Mouse (Mus musculus) MEL (cell line): ENCODE results near the gene Rpl35. TPM values are rescaled to one million over a fixed set of nuclear protein-coding genes. Genes with fewer than 3 reads are reported as not detected.

ENCODE experiments used
- DNase-seq: peaks from one replicate; pipeline ENCODE4 v3.0.0; 2011; ENCODE audit warnings: low read depth, low spot score
- H3K27ac ChIP-seq: 2 replicates; pipeline ENCODE4 v1.5.1; 2012; ENCODE audit warnings: low read depth, mild to moderate bottlenecking, control low read depth, low read length, moderate library complexity; ENCODE audit not compliant: control insufficient read depth
- H3K27me3 ChIP-seq, 2 experiments: fragments of 150-350 bp in 1 of 2; sonication (generic) in 1 of 2; 2 replicates each; pipeline ENCODE4 v1.6.1; 2012; ENCODE audit warnings: low read length in 2 of 2, mild to moderate bottlenecking in 2 of 2, improper control_type of control experiment in 1 of 2, moderate library complexity in 1 of 2; ENCODE audit not compliant: insufficient read depth in 2 of 2, control insufficient read depth in 1 of 2
- H3K36me3 ChIP-seq, 2 experiments: 2 replicates each; pipeline ENCODE4 v1.6.1; 2012 to 2014; ENCODE audit warnings: low read length in 2 of 2, improper control_type of control experiment in 1 of 2, inconsistent platforms in 1 of 2, mild to moderate bottlenecking in 1 of 2; ENCODE audit not compliant: insufficient read depth in 2 of 2, control insufficient read depth in 1 of 2
- H3K4me1 ChIP-seq, 2 experiments: fragments of 150-350 bp in 1 of 2; sonication (generic) in 1 of 2; 2 replicates each; pipeline ENCODE4 v1.6.1; 2012; ENCODE audit warnings: low read length in 2 of 2, improper control_type of control experiment in 1 of 2, mild to moderate bottlenecking in 1 of 2; ENCODE audit not compliant: insufficient read depth in 2 of 2, control insufficient read depth in 1 of 2
- H3K4me3 ChIP-seq, 2 experiments: fragments of 150-350 bp in 1 of 2; sonication (generic) in 1 of 2; 2 replicates each; pipeline ENCODE4 v1.5.1; 2012; ENCODE audit warnings: low read depth in 2 of 2, low read length in 2 of 2, mild to moderate bottlenecking in 2 of 2, moderate library complexity in 2 of 2, control low read depth in 1 of 2, improper control_type of control experiment in 1 of 2; ENCODE audit not compliant: control insufficient read depth in 1 of 2, insufficient read depth in 1 of 2
- H3K79me2 ChIP-seq: 2 replicates; pipeline ENCODE4 v1.6.1; 2012; ENCODE audit warnings: mild to moderate bottlenecking, low read length, moderate library complexity; ENCODE audit not compliant: control insufficient read depth, poor library complexity, insufficient read depth
- H3K9ac ChIP-seq: 2 replicates; pipeline ENCODE4 v1.6.1; 2012; ENCODE audit warnings: low read depth, mild to moderate bottlenecking, control low read depth, low read length, moderate library complexity; ENCODE audit not compliant: control insufficient read depth, poor library complexity, severe bottlenecking
- H3K9me3 ChIP-seq: fragments of 150-350 bp; sonication (generic); replicated peaks from 2 replicates; pipeline ENCODE4 v1.6.1; 2012; ENCODE audit warnings: mild to moderate bottlenecking, low read length, improper control_type of control experiment, moderate library complexity; ENCODE audit not compliant: insufficient read depth
- BHLHE40 ChIP-seq: IDR thresholded peaks from 2 replicates; pipeline ENCODE4 v1.6.1; 2012; ENCODE audit warnings: low read depth, mild to moderate bottlenecking, inconsistent platforms, low read length, improper control_type of control experiment, borderline replicate concordance
- CHD1 ChIP-seq: IDR thresholded peaks from 2 replicates; pipeline ENCODE4 v1.6.1; 2012; ENCODE audit warnings: low read depth, mild to moderate bottlenecking, inconsistent platforms, low read length, improper control_type of control experiment
- CTCF ChIP-seq, 3 experiments: IDR thresholded peaks in 2 of 3; conservative IDR thresholded peaks in 1 of 3; 2 replicates each; pipeline ENCODE4 v1.5.1; 2011 to 2012; ENCODE audit warnings: low read length in 3 of 3, low read depth in 2 of 3, mild to moderate bottlenecking in 2 of 3, improper control_type of control experiment in 1 of 3, inconsistent platforms in 1 of 3, mixed read lengths in 1 of 3, moderate library complexity in 1 of 3; ENCODE audit not compliant: control insufficient read depth in 1 of 3, insufficient read depth in 1 of 3, poor library complexity in 1 of 3, severe bottlenecking in 1 of 3
- ELF1 ChIP-seq: IDR thresholded peaks from 2 replicates; pipeline ENCODE4 v1.6.1; 2014; ENCODE audit warnings: low read depth, mild to moderate bottlenecking, inconsistent platforms, low read length, improper control_type of control experiment, moderate library complexity
- ETS1 ChIP-seq: IDR thresholded peaks from 2 replicates; pipeline ENCODE4 v1.6.1; 2012; ENCODE audit warnings: low read depth, mild to moderate bottlenecking, inconsistent platforms, low read length, improper control_type of control experiment, moderate library complexity
- GATA1 ChIP-seq: IDR thresholded peaks from 2 replicates; pipeline ENCODE4 v1.6.1; 2011; ENCODE audit warnings: low read depth, low read length, improper control_type of control experiment
- JUND ChIP-seq: IDR thresholded peaks from 2 replicates; pipeline ENCODE4 v1.6.1; 2011; ENCODE audit warnings: low read depth, mild to moderate bottlenecking, improper control_type of control experiment, low read length
- NELFE ChIP-seq: IDR thresholded peaks from 2 replicates; pipeline ENCODE4 v1.6.1; 2011; ENCODE audit warnings: low read depth, low read length, improper control_type of control experiment
- POLR2AphosphoS2 ChIP-seq: IDR thresholded peaks from 2 replicates; pipeline ENCODE4 v1.6.1; 2011; ENCODE audit warnings: low read length, improper control_type of control experiment
- POLR2AphosphoS5 ChIP-seq: IDR thresholded peaks from 2 replicates; pipeline ENCODE4 v1.6.1; 2012; ENCODE audit warnings: low read depth, borderline replicate concordance, mild to moderate bottlenecking, inconsistent platforms, low read length, moderate library complexity, mixed read lengths
- RAD21 ChIP-seq: IDR thresholded peaks from 2 replicates; pipeline ENCODE4 v1.6.1; 2011; ENCODE audit warnings: mild to moderate bottlenecking, low read depth, low read length, improper control_type of control experiment
- RCOR1 ChIP-seq: IDR thresholded peaks from 2 replicates; pipeline ENCODE4 v1.6.1; 2012; ENCODE audit warnings: low read depth, mild to moderate bottlenecking, inconsistent platforms, low read length, improper control_type of control experiment
- TAL1 ChIP-seq: IDR thresholded peaks from 2 replicates; pipeline ENCODE4 v1.6.1; 2012; ENCODE audit warnings: mild to moderate bottlenecking, inconsistent platforms, low read length, moderate library complexity, mixed read lengths
- USF2 ChIP-seq, 2 experiments: IDR thresholded peaks; 2 replicates each; pipeline ENCODE4 v1.6.1; 2011 to 2012; ENCODE audit warnings: improper control_type of control experiment in 2 of 2, low read length in 2 of 2, borderline replicate concordance in 1 of 2, inconsistent platforms in 1 of 2, low read depth in 1 of 2, mild to moderate bottlenecking in 1 of 2; ENCODE audit not compliant: insufficient read depth in 1 of 2
- ZC3H11A ChIP-seq: IDR thresholded peaks from 2 replicates; pipeline ENCODE4 v1.6.1; 2012; ENCODE audit warnings: low read depth, mild to moderate bottlenecking, inconsistent platforms, low read length, improper control_type of control experiment
- ZNF384 ChIP-seq: IDR thresholded peaks from 2 replicates; pipeline ENCODE4 v1.6.1; 2012; ENCODE audit warnings: low read depth, mild to moderate bottlenecking, inconsistent platforms, low read length, improper control_type of control experiment
- polyA plus RNA-seq, 2 experiments: library from polyadenylated mRNA; stranded (reverse) in 1 of 2; unstranded in 1 of 2; fragments of >175 nt in 1 of 2; fragments of >200 nt in 1 of 2; gene quantifications; 2 replicates each; pipeline versions ENCODE4 v1.2.1 to v1.2.4; 2012; ENCODE audit warnings: low replicate concordance in 2 of 2, low read depth in 1 of 2; ENCODE audit not compliant: insufficient read length in 2 of 2, insufficient read depth in 1 of 2, missing spikeins in 1 of 2
- total RNA-seq: library from RNA; depleted of rRNA; stranded (reverse); fragments of 300-350 nt; gene quantifications from 2 replicates; pipeline ENCODE4 v1.2.3, GENCODE M21; 2012

Rpl35 gene
- total and polyA plus RNA-seq, 3 experiments: 930 to 1,814 TPM; not detected in 1

DNA sequence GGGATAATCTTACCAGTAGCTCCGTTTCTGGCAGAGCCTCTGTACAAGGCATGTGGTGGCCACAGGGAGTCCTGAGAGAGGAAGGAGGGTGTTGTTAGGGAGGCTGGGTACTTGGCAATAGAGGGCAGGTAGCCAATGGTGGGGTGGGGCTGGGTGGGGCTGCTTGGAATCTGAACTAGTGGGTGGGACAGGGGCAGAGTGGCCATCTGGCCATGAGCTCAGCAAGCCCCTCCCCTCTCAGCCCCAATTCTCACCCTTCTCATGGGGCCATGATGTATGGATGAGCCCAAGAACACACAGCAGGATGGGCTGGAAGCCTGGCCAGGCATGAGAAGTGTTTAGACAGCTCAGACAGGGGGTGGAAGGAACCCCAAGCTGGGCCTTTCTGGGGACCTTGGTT, 18.1 kb downstream of the Rpl35 start:
- Histone ChIP-seq H3K4me3 (no peak overlapping the region), H3K9me3 (no peaks in the 10 kb centered on the region), H3K9ac (no peak overlapping the region), H3K27ac (no peak overlapping the region), H3K27me3 (no peaks in the 10 kb centered on the region), H3K79me2 (no peaks in the 10 kb centered on the region), H3K36me3 (peaks cover 0 to 9% of the 10 kb centered on the region in 2 experiments; a peak in 2 of 4 replicates), H3K4me1 (peaks cover 4 to 22% of the 10 kb centered on the region in 2 experiments; a peak in 3 of 4 replicates)
- TF ChIP-seq RCOR1: no peak
- TF ChIP-seq BHLHE40: no peak
- no peak for TF ChIP-seq JUND
- no peak for TF ChIP-seq CTCF (IDR thresholded peaks at IDR 0.05 in 2 of 3, conservative IDR thresholded peaks at IDR 0.05 in 1 of 3; ENCODE audit: control insufficient read depth in 1 of 3, insufficient read depth in 1 of 3, low read depth in 2 of 3, low read length in 3 of 3, poor library complexity in 1 of 3, severe bottlenecking in 1 of 3)
- no peak for TF ChIP-seq CHD1
- TF ChIP-seq GATA1: no peak
- no peak for TF ChIP-seq USF2 (IDR thresholded peaks at IDR 0.05; ENCODE audit: borderline replicate concordance in 1 of 2, insufficient read depth in 1 of 2, low read depth in 1 of 2, low read length in 2 of 2)
- TF ChIP-seq NELFE: no peak
- TF ChIP-seq ZC3H11A: no peak
- TF ChIP-seq ZNF384: no peak
- no peak for TF ChIP-seq TAL1
- no peak for TF ChIP-seq POLR2AphosphoS2
- TF ChIP-seq POLR2AphosphoS5: no peak
- no peak for TF ChIP-seq RAD21
- TF ChIP-seq ELF1: no peak
- TF ChIP-seq ETS1: no peak
- no peak for DNase-seq

DNA sequence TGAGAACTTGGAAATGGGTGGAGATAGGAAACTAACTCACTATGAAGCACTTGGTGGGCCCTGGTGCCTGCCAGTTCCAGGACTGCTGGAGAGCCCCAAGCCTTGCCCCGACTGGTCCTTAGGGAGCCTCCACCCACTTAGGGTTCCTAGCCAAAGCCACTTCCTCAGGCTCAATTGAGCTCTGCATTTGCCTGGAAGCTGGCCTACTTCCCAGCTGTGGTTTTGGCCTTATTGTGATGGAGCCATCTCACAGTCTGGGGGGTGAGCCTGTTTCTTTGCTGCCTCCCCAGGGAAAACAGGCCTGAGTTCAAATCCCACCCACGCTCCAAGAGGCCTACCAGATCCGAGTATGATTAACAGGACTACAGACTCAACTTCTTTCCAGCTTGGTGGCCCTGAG, 18.8 kb downstream of the Rpl35 start:
- Histone ChIP-seq H3K36me3 (peaks cover 0 to 9% of the 10 kb centered on the region in 2 experiments; a peak in 2 of 4 replicates), H3K4me1 (peaks cover 4 to 22% of the 10 kb centered on the region in 2 experiments; a peak in 3 of 4 replicates), H3K27ac (no peak overlapping the region), H3K27me3 (no peaks in the 10 kb centered on the region; a peak in 1 of 4 replicates), H3K9me3 (no peaks in the 10 kb centered on the region), H3K79me2 (no peaks in the 10 kb centered on the region), H3K4me3 (no peak overlapping the region), H3K9ac (no peak overlapping the region)
- no peak for TF ChIP-seq POLR2AphosphoS5
- peak; percentile 16; the same call in 1 of the 2 replicates for TF ChIP-seq ETS1
- peak; percentile 40 for DNase-seq
